Mouse (Mus musculus): Measurements from ENCODE around the gene Wipi2.

GRCm38 (mm10) chr5:142627398-142627797, at the start of gene Wipi2:
- TF ChIP-seq POLR2A (IDR thresholded peaks at IDR 0.05; ENCODE audit: extremely low read depth, insufficient read depth, low read length) (no peak), CTCF (IDR thresholded peaks at IDR 0.05; ENCODE audit: extremely low read depth, insufficient read depth, low read length) (no peak)

All from cortical plate, adult 2 months (tissue).